ENCODE assay signal across 31 mouse cellular contexts in genomic region chr7:141694274-141694639, GRCm38 (mm10). TPM values are rescaled to one million over a fixed set of nuclear protein-coding genes. Genes with fewer than 3 reads are reported as not detected.
"Had no signal": no experiment of that assay in that cellular context is flagged by ENCODE, and none has a peak within 500 bp of the region (broad histone marks: within the 10 kb centered on the region; RNA-seq: fewer than 3 reads in every experiment).

No protein-coding gene starts in this region.

- H3K27ac ChIP-seq: embryonic facial prominence, embryonic 10.5 days; embryonic facial prominence, embryonic 12.5 days; embryonic facial prominence, embryonic 13.5 days; embryonic facial prominence, embryonic 15.5 days; forebrain, embryonic 10.5 days; forebrain, embryonic 12.5 days; forebrain, embryonic 13.5 days; forebrain, embryonic 15.5 days; gastrocnemius, adult 2 months had no signal

- H3K4me1 ChIP-seq: embryonic facial prominence, embryonic 12.5 days; embryonic facial prominence, embryonic 13.5 days; embryonic facial prominence, embryonic 15.5 days; forebrain, embryonic 13.5 days; forebrain, embryonic 15.5 days had no signal

- H3K9me3 ChIP-seq: embryonic facial prominence, embryonic 10.5 days; embryonic facial prominence, embryonic 12.5 days; embryonic facial prominence, embryonic 13.5 days; embryonic facial prominence, embryonic 15.5 days; forebrain, embryonic 10.5 days; forebrain, embryonic 12.5 days; forebrain, embryonic 13.5 days; forebrain, embryonic 15.5 days had no signal

- H3K27me3 ChIP-seq: embryonic facial prominence, embryonic 15.5 days; forebrain, embryonic 12.5 days; forebrain, embryonic 13.5 days; forebrain, embryonic 15.5 days had no signal

- ATAC-seq: forebrain, embryonic 13.5 days; forebrain, embryonic 14.5 days; forebrain, embryonic 15.5 days; forebrain, embryonic 16.5 days; forebrain, postnatal 0 days had no signal

- H3K36me3 ChIP-seq: embryonic facial prominence, embryonic 10.5 days; embryonic facial prominence, embryonic 12.5 days; embryonic facial prominence, embryonic 13.5 days; embryonic facial prominence, embryonic 15.5 days; forebrain, embryonic 10.5 days; forebrain, embryonic 12.5 days; forebrain, embryonic 15.5 days had no signal

- H3K4me3 ChIP-seq: erythroblast, embryonic 14.5 days; forebrain, embryonic 13.5 days; forebrain, embryonic 15.5 days; gastrocnemius, adult 2 months had no signal

- H3K9ac ChIP-seq: embryonic facial prominence, embryonic 12.5 days; embryonic facial prominence, embryonic 13.5 days; embryonic facial prominence, embryonic 15.5 days; forebrain, embryonic 12.5 days; forebrain, embryonic 13.5 days; forebrain, embryonic 15.5 days; forebrain, postnatal 0 days had no signal

- DNase-seq: cerebellum, adult 2 months; cerebellum, adult 8-10 months; cerebellum, adult 9-10 months; cerebellum, adult 9-11 months; cerebellum, postnatal 36 days; forebrain, postnatal 0 days; gastrocnemius, postnatal 10 days; gastrocnemius, postnatal 25 days; gastrocnemius, postnatal 36 days; heart, adult 11 months; heart, adult 18-20 months had no signal

RNA-seq across cellular contexts. Expression of gene Muc2, which starts 4.1 kb away (rescaled TPM):
- total RNA-seq: common myeloid progenitor, adult 5-6 weeks; gastrocnemius, adult 18-20 months; gastrocnemius, postnatal 36 days; granulocyte monocyte progenitor cell, adult 5-6 weeks had no signal
- polyA plus RNA-seq: embryonic facial prominence, embryonic 11.5 days; forebrain, embryonic 10.5 days; forebrain, embryonic 14.5 days had no signal

RNA-seq across cellular contexts. Expression of gene Muc6, which starts 39.1 kb away (rescaled TPM):
- total RNA-seq: forebrain, postnatal 0 days; gastrocnemius, adult 18-20 months; gastrocnemius, adult 2 months; gastrocnemius, adult 8-10 months; gastrocnemius, postnatal 10 days; gastrocnemius, postnatal 14 days; gastrocnemius, postnatal 25 days; gastrocnemius, postnatal 36 days; gastrocnemius, postnatal 4 days; heart, adult 18-20 months had no signal
- polyA plus RNA-seq: cortical plate, adult 2 months had no signal
